Mouse (Mus musculus) adrenal gland, adult 18-20 months (tissue): ENCODE measurements around the gene Ap4s1. TPM values are rescaled to one million over a fixed set of nuclear protein-coding genes. Genes with fewer than 3 reads are reported as not detected.
"Not testable (repeated sequence)": the region's sequence is repeated elsewhere in the genome, so short reads cannot be mapped to it uniquely, and the experiment has no call there.

ENCODE experiments used
- DNase-seq, 2 experiments: peaks; one replicate each; pipeline ENCODE4 v3.0.0; 2021 to 2022; ENCODE audit warnings: low spot score in 2 of 2
- long read RNA-seq, 2 experiments: library from polyadenylated mRNA; stranded (forward); transcript quantifications; one replicate each; pipeline ENCODE4 v2.0.0; 2021
- total RNA-seq, 2 experiments: library from RNA; stranded (reverse); gene quantifications; 1 replicate in 1 of 2; 2 replicates in 1 of 2; pipeline ENCODE4 v1.2.3; 2021

The Ap4s1 gene
- 10 to 100 TPM; 24.8 to 35.8 TPM for total RNA-seq
- long read RNA-seq, experiment 1, partial matches to known transcripts: 0 of 2 reads
- long read RNA-seq, experiment 1, other reads (novel, unspliced or antisense): 2 of 2 reads
- long read RNA-seq, experiment 2, partial matches to known transcripts: 0 of 2 reads
- long read RNA-seq, experiment 2, other reads (novel, unspliced or antisense): 2 of 2 reads

- peak; percentile 68 to 83 for DNase-seq
These were observed at the start of gene Ap4s1 for GRCm38 (mm10) chr12:51690893-51691844. Gene Ap4s1 (plus strand): TSS chr12:51691033.

GRCm38 (mm10) chr12:51641871-51642270 lies 49.0 kb upstream of the Ap4s1 start:
- no peak for DNase-seq

- DNase-seq: not testable (repeated sequence)
These were observed 41.4 kb upstream of the Ap4s1 start for GRCm38 (mm10) chr12:51649401-51649800.

- DNase-seq: no peak
These were observed 34.8 kb upstream of the Ap4s1 start for GRCm38 (mm10) chr12:51655944-51656465.

- no peak for DNase-seq
These were observed 27.8 kb upstream of the Ap4s1 start for GRCm38 (mm10) chr12:51663011-51663410.

GRCm38 (mm10) chr12:51663908-51664307 lies 26.9 kb upstream of the Ap4s1 start:
- DNase-seq: no peak

- no peak for DNase-seq
These were observed 24.0 kb upstream of the Ap4s1 start for GRCm38 (mm10) chr12:51666708-51667430.

GRCm38 (mm10) chr12:51671231-51671891 lies 19.5 kb upstream of the Ap4s1 start:
- DNase-seq: no peak

GRCm38 (mm10) chr12:51673270-51673669 lies 17.6 kb upstream of the Ap4s1 start:
- no peak for DNase-seq

GRCm38 (mm10) chr12:51676442-51676841 lies 14.4 kb upstream of the Ap4s1 start:
- DNase-seq: no peak

GRCm38 (mm10) chr12:51678844-51679243 lies 12.0 kb upstream of the Ap4s1 start:
- DNase-seq: no peak

- no peak for DNase-seq
These were observed 2.3 kb upstream of the Ap4s1 start for GRCm38 (mm10) chr12:51688546-51688945.

- DNase-seq: peak; percentile 93 to 94
These were observed 1.2 kb downstream of the Ap4s1 start, which contains the start of gene Strn3 for GRCm38 (mm10) chr12:51691845-51692632. Gene Strn3 (minus strand): TSS chr12:51691897.

GRCm38 (mm10) chr12:51692870-51693269 lies 2.0 kb downstream of the Ap4s1 start:
- not testable (repeated sequence) for DNase-seq

GRCm38 (mm10) chr12:51693419-51693818 lies 2.6 kb downstream of the Ap4s1 start:
- DNase-seq: no peak

GRCm38 (mm10) chr12:51694096-51694495 lies 3.3 kb downstream of the Ap4s1 start:
- DNase-seq: no peak

- no peak for DNase-seq
These were observed 4.1 kb downstream of the Ap4s1 start for GRCm38 (mm10) chr12:51694966-51695365.

GRCm38 (mm10) chr12:51696157-51696556 lies 5.3 kb downstream of the Ap4s1 start:
- no peak for DNase-seq

GRCm38 (mm10) chr12:51699623-51700393 lies 9.0 kb downstream of the Ap4s1 start:
- DNase-seq: no peak
